Mouse (Mus musculus) spleen, adult 12 weeks (tissue): ENCODE data around the gene 2010109A12Rik.

Experiments
- DNase-seq: peaks from one replicate; pipeline ENCODE4 v3.0.0; 2022; ENCODE audit warnings: low spot score

The 2010109A12Rik gene

DNA sequence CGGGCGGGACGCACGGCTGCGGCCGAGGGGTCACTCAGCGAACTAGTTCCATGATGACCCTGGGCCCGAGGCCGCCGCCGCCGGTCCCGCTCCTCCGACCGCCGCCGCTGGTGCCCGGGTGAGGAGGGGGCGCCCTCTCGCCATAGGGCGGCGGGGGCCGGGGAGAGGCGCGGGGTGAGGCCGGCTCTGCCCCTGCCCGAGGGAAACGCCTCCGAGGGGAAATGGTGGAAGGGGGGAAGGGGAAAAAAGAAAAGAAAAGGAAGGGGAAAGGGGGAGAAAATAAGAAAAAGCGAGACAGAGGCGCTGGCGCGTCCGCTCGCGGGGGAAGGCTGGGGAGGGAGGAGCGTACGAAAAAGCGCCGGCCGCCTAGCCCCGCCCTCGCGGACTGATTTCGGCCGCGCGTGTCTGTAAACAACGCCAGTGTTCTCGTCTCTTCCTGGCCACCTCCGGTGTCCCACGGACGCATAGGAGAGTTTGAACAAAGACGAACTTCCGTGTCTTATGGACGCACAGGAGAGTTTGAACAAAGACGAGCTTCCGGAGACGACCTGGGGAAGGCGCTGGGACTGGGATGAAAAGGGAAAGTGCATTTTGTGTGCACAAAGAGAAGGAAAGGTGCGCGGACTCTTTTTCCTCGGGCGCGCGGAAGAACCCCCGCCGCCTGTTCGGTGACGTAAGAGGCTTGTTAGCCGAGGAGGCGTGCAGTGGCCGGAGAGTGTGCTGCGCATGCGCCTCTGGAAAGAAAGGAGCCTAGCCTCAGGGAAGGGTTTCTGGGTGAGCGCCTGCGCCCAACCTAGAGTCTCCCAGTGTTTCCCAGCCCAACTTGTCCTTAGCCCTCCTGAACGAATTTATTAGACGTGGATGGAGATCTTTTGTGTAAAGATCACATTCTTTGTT is at the start of gene 2010109A12Rik, which contains the start of gene Ccni:
Gene 2010109A12Rik (plus strand): TSS at position 410 of the 897 bp plus-strand sequence.
Gene Ccni (minus strand): TSS at position 387 of the 897 bp plus-strand sequence.
- peak; percentile 94 for DNase-seq

DNA sequence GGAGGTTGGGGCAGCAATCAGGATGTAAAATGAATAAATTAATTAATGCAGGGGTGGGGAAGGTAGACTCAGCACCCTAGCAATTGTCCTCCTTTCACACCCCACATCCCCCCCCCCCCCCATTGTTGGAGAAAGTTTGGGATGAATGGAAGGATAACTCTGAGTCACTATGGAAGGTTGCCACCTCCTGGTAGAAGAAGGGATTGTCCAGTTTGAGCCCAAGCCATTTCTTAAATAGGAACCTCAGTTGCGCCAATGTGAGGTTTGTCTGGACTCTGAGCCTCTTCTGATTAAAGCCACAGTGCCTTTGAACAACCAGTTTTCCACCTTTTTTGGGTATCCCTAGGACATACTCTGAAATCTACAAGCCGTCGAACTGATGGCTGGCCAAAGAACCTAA is 42.8 kb upstream of the 2010109A12Rik start:
- DNase-seq, result no peak

DNA sequence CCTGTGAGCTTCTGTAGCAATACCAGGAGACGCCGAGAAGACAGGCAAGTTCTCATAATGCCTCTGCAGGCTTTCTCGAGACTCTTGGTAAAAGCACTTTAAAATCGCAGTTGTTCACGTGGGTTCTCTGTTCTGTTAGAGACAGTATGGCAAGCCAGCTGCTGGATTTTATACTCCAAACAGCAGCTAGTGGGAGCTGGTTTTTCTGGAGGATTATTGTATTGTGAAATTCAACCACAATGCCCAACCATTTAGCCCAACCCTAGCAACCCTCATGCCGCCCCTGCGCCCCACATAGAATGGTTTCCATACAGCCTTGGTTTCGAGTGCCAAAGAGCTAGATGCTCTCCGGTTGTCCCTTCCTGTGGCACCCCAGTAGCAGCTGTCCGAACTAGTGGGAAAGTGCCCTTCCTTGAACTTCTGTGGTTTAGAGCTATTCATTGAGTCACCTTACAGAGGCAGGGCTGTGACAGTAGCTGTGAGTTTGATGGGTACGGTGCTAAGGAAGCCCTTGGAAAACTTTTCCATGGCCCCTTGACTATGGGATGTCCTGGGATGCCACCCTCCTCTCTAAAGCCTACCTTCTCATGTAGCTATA is 38.3 kb upstream of the 2010109A12Rik start:
- no peak for DNase-seq

DNA sequence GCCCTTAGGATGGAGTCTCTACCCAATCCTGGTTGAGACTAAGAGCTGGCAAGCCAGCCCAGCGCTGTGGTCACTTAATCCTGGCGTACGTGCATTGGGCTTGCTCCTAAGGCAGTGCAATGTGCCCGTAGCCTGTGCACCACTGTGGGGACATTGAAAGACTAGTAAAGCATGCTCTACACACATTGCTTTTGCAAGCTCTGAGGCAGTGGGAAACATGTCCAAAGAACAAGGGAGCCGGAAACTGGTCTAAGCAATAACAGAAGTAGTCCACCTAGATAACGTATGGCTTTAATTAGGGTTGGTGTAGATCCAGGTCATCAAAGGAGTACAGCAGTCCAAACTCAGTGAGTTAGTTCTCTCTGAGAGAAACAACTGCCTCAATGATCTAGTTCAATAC is 37.7 kb upstream of the 2010109A12Rik start:
- DNase-seq, result no peak

DNA sequence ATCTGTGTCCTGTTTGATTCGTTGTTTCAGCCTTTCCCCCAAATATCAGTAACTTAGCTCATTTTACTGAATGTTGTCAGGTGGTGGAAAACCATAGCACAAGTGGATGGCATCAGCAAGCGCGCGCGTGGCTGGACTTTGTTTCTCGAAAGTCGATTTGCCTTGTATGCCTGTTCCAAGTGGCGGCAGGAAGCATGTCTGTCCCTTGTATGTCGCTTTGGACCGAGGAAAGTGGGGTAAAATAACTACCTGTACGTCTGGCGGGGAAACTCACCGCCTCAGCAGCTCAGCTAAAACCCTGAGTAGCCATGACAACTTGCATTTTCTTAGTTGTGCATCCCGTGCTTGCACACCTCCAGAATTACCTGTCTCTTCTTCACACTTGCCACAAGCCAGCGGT is 34.9 kb upstream of the 2010109A12Rik start:
- DNase-seq, result no peak

DNA sequence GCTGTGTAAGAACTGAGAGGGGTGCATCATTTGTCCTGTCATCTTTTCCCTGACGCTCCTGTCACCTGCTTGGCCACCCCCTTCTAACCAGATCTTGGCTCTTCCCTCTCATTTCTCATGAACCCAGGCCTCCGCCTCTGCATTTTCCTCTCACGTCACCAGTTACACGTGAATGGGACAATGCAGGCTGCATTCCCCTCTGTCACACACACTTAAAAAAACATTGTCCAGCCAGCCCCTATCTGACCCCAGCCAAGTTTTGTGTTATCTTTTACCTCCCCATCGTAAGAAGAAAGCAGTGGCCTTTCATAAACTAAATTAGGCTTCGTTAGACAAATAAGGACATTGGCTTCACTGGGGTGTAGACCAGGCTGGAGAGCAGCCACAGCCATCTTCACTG is 33.8 kb upstream of the 2010109A12Rik start:
- no peak for DNase-seq

DNA sequence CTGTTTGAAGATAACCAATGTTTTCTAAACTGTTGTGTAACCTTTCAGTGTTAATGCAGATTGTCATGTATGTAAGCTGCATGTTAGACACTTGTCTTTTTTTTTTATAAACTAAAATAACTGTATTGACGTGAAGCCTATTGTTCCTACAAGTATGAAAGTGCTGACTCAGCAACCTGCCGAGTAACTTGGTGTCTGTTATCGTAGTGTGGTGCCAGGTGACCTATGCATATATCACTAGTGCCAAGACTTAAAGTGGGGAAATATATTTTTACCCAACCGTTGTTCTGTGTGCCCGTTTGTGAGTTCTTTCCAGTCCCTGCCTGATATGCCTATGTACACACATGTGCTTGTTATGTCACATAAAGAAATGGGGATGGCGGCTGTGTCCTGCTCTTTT is 31.6 kb upstream of the 2010109A12Rik start:
- no peak for DNase-seq

DNA sequence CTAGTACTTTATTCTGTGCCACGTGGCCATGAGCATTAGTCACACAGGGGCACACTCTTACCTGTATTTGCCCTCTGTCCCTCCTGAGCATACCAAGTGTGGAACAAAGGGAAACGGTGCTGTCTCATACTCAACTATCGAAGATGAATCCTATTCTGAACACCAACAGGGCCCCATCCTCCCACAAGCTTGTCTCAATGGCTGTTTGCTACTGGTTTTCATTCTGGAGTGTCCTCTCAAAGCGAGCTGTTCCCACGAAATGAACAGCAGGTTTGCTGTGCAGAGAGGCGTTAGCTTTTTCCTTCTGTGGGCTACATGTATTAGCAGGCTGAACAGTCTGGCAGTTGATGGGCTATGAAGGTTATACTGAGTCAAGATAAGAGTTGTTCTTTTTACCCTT is 27.7 kb upstream of the 2010109A12Rik start:
- no peak for DNase-seq

DNA sequence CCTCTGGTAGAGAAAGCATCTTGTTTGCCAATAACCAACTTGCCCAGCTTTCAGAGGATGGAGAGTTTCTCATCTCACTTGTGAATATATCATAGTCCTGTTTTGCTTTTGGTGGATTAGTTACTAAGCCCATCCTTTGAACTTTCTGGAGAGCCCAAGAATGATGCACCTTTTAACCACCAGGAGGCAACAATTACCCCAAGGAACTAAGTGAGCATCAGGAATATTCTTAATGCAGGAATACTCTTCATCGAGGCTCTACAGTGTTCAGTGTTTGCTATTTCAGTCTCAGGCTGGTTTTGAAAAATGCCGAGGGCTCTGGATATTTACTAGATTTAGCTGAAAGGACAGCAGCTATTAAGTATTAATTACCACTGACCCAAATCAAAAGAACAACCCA is 26.1 kb upstream of the 2010109A12Rik start:
- no peak for DNase-seq

DNA sequence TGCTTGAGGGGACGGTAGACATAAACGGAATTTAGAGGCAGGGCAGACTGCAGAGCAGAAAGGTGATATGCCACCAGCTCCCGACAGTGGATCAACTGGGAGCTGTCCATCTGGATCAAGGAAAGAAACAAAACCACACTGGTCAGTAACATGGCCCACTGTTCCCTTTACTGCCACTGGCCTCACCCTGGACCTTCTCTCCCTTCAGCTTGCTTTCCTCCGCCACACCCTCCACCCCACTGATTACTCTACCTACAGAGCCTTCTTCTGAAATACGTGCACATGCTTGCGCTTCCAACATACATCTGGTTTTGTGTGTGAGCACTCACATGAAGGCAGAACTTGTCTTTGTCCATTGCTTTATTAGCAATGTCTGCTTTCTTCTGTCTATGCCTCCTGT is 23.0 kb upstream of the 2010109A12Rik start:
- no peak for DNase-seq

DNA sequence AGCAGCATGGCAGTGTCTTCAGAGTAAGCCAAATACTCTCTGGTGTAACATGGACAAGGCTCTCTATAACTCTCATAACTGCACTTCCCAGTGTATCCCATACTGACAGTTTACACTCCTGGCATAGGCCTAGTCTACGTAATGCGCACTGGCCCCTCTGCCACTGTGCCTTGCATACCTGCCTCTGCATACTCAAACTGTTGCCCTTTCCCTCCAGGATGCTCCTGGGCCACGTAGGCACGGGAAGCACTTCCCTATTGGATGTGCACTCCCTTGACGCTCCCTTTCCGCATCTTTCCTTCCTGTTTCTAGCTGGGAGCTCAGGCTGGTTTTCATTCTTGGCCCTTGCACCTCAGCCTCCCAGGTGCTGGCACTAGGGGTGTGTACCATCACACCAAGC is 21.8 kb upstream of the 2010109A12Rik start:
- DNase-seq, result no peak

DNA sequence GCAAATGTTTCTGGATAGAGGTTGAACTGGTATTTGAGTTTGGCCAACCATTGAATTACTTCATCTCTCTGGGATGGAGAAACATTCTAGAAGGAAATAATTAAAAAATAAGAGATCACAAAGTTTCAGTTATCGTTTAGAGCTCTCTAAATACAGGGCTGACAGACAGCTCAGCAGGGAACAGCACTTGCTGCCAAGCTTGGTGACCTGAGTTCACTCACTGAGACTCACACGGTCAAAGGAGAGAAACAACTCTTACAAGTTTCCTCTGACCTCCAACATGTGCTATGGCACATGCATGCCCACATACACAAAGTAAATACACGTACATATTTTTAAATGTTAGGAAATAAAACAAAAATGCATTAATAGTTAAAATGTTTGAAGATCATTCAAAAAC is 16.7 kb upstream of the 2010109A12Rik start:
- DNase-seq, result no peak

DNA sequence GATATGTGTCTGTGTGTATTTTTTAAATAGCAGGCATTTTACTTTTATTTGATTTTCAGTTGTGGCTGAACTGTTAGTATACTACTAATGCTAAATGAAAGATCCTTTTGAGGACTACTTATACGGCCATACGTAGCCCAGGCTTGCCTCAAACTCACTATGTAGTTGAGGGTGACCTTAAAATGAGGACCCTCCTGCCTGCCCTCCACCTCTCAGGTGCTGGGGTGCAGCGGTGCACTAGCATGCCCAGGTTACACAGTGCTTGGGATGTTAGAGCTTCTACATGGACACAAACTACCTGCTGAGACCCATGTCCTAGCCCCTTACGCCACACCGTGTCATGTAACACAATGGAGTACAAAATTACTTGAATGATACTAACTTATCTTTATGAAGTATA is 15.9 kb upstream of the 2010109A12Rik start:
- DNase-seq, result no peak

DNA sequence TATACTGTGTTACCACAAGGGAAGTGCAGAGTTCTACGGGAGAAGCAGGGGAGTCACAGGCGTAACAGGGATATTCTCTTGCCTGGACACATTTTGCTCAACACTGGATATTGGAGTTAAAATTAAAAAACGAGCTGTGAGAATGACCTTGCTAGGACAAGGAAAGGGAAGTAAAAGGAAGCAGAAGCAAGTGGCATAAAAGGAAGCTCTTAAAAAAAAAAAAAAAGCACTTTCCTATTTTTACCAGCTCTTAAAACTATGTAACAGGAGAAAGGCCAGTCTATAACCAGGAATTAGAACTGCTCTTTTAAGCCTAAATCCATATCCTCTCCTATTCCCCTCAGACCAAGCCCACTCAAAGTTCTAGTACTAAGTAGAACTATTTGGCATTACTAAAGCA is 8.1 kb upstream of the 2010109A12Rik start:
- no peak for DNase-seq

DNA sequence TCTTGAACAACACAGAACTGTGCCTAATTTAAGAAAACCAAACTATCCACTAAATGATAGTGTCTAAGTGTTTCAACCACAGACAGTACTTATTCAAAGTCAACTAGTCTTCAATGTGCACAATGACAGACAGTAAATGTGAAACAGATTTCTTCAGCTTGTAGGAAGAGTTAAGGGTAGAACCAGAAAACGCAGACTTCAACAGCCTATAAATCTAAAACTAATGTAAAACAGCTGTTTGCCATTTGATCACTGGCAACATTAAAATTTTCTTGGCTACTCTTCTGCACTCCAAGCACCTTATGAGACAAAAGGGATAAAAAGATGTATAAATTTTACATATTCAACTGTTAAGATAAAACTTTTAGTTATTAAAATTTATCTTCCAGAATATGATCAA is 5.1 kb upstream of the 2010109A12Rik start:
- DNase-seq, result no peak

DNA sequence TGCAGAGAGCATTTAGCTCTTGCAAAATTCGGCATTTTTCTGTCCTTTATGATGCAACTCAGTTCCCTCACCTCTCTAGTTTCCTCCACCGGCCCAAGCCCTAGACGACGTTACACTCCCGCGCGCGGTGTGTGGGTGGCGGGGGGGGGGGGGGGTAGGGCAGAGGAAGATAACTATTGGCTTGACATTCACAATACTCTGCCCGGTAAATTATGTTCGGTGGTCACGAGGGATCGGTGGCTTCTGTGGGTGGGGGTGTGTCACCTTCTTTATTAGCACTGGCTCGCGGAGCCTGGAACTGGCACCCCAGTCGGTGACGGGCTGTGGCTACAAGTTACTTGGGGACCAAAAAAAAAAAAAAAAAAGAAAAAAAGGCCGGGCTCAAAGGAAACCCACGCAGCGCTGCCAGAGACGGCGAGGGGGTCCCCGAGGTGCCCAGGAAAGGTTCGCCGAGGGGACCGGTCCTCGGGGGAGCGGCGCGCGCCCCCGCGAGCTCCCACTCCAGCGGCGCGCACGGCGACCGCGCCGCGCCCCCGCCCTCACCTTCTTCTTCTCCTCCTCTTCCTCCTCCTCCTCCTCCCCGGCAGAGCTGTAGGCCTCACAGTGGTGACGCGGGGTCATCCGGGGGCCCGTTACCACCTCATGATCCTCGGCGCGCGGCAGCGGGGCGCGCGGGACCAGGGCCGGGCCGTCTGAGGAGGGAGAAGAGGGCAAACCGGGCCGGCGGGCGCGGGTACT is 778 bp upstream of the 2010109A12Rik start:
- peak; percentile 59 for DNase-seq

DNA sequence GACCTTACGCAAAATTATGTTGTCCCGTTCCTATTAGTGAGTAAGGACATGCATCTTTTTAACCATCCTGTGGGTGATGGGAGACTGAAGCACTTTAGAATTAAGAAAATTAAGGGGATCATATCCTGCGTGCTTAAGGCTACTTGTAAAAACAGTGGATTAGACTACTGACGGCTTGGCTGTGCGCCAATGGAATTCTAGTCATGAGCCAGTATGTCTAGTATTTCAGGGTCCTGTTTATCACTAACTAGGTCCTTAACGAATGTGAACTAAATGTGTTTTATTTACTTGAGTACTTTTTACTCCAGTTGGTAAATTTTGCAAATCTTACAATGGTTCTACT is 659 bp downstream of the 2010109A12Rik start:
- DNase-seq, result no peak

DNA sequence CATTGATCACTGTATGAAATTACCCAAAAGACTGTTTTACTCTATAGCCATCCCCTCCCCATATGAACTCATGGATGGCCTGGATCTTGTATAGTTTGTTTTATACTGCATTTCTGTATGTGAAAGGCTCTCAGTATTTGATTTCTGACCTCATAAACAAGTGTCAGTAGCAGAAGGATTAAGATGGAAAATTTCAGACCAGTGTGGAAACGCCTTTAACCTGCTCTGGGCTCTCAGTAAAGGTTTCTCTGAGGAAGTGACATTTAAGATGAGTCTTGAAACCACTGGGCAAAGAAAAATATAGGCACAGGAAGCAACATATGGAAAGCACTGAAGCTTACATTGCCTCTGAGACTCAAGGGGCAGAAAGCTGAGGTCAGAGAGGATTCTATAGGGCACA is 1.2 kb downstream of the 2010109A12Rik start:
- DNase-seq, result no peak

DNA sequence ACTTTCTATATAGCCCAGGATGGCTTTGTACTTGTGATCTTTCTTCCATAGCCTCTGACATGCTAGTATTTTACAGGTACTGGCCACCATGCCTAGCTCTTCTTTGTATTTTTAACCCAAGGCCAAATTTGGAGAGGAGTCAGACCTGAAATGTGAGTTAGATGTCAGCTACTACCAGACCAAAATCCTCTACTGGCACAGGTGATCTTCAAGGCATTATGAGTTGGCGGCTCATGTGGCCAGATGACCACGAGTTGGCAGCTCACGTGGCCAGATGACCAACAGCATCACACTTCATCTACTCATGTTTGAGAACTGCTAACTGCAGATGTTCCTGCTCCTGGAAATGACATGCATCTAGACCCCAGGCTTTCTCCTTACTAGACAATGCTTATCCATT is 12.1 kb downstream of the 2010109A12Rik start:
- DNase-seq, result no peak

DNA sequence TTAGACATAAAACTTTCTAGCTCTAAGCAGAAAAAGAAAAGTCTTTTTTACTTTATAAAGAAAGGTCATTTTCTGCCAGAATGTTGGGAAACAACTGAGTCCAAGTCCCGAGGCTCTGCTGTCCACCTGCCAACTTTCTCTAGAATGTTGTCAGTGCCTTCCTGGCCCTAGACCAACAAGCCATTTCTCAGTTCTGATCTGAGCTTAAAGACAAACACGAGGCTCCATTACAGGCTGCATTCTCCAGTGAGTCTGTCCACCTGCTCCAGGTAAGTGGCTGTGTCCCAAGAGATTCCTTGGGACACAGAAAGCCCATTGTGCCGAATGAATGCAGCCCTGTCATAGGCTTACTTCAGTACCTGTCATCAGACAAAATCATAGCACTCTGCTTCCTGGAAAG is 15.3 kb downstream of the 2010109A12Rik start:
- no peak for DNase-seq

DNA sequence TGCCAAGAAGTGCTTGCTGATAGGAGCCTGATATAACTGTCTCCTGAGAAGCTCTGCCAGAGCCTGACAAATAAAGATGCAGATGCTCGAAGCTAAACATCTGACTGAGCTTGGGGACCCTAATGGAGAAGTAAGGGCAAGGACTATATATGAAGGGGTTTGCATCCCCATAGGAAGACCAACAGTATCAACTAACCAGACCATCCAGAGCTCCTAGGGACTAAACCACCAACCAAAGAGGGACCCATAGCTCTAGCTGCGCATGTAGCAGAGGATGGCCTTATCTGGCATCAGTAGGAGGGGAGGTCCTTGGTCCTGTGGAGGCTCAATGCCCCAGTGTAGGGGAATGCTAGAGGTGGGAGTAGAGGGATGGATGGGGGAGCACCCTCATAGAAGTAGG is 18.2 kb downstream of the 2010109A12Rik start:
- DNase-seq, result no peak

DNA sequence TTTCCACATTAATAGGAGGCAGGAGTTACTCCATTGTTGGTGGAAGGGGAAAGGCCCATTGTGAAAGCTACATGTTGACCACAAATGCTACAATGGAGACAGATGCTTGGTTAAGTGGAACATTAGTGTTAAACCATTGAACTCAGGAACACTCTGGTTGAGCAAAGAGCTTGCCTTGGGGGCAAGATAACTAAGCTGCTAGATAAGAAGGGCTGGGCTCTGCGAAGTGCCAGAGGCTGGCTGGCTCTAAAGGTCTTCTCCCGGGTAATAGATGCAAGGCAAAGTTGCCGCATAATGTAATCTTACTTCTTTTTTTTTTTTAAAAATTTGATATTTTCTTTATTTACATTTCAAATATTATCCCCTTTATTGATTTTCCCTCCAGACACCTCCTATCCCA is 20.8 kb downstream of the 2010109A12Rik start:
- no peak for DNase-seq

DNA sequence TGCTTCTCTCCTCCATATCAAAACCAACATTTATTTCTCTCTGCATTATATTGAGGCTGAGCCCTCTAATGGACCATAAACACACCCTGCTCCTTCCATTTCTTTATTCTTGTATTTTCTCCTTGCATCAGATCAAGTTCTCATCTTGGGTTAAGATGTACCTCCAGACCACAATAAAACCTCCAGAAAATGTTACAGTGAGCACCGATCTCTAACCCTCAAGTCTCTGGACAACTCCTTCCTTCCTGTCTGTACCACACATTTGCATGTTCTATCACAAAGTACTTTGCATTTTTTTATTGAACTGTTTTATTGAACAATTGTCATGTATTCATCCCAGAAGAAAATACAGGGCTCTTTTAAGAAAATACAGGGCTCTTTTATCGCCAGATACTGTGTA is 23.2 kb downstream of the 2010109A12Rik start:
- no peak for DNase-seq
